Comparison of ENCODE assay signal across 8 mouse cellular contexts in genomic region chr4:150030449-150031233, GRCm38 (mm10). TPM values are rescaled to one million over a fixed set of nuclear protein-coding genes. Genes with fewer than 3 reads are reported as not detected.
DNase-seq lines count a peak whose midpoint lies in the region; ATAC-seq and TF ChIP-seq lines count a peak whose summit lies in the region.

No protein-coding gene starts in this region.

- TF ChIP-seq POLR2A in CH12.LX (IDR thresholded peaks at IDR 0.05; ENCODE audit: low read depth, low read length) = no peak

- no peaks in the 10 kb centered on the region for H3K36me3 ChIP-seq in CH12.LX (replicated peaks in 1 of 2; ENCODE audit: control insufficient read depth in 1 of 2, insufficient read depth in 1 of 2, low read length in 1 of 2)
- H3K36me3 ChIP-seq in hindbrain, embryonic 10.5 days = no peaks in the 10 kb centered on the region
- no peaks in the 10 kb centered on the region for H3K36me3 ChIP-seq in limb, embryonic 15.5 days
- H3K36me3 ChIP-seq in neural tube, embryonic 13.5 days = no peaks in the 10 kb centered on the region

- no peaks in the 10 kb centered on the region for H3K79me2 ChIP-seq in CH12.LX (replicated peaks; ENCODE audit: control insufficient read depth, extremely low read depth, insufficient read depth, poor library complexity, severe bottlenecking)

- H3K4me3 ChIP-seq in CH12.LX (replicated peaks in 1 of 3; ENCODE audit: low read depth in 2 of 3, low read length in 2 of 3, poor library complexity in 1 of 3) = peak overlapping the region; percentile 6 to 50 (median 34)
- peak overlapping the region; percentile 59 for H3K4me3 ChIP-seq in hindbrain, embryonic 10.5 days
- H3K4me3 ChIP-seq in limb, embryonic 15.5 days = peak overlapping the region; percentile 43
- H3K4me3 ChIP-seq in neural tube, embryonic 13.5 days = peak overlapping the region; percentile 42

- in situ Hi-C loops in CH12.LX (cut with MboI; ENCODE audit: low pct_ligation_motif_present, low pct_unique_long_range_greater_than_20kb, low sequenced_read_pairs) = loop anchor here (10.0 kb wide), 1 partner anchor 64 kb away; no protein-coding TSS in a partner anchor

- H3K27me3 ChIP-seq in CH12.LX (replicated peaks) = peaks cover 31% of the 10 kb centered on the region
- H3K27me3 ChIP-seq in hindbrain, embryonic 10.5 days (ENCODE audit: insufficient read depth, poor library complexity, severe bottlenecking) = peaks cover 94% of the 10 kb centered on the region
- peaks cover 66% of the 10 kb centered on the region for H3K27me3 ChIP-seq in limb, embryonic 15.5 days
- peaks cover 86% of the 10 kb centered on the region for H3K27me3 ChIP-seq in neural tube, embryonic 13.5 days

- peak overlapping the region; percentile 29; the same call in 1 of the 2 replicates for H3K9ac ChIP-seq in CH12.LX (ENCODE audit: insufficient read depth, low read depth)
- H3K9ac ChIP-seq in limb, embryonic 15.5 days = peak overlapping the region; percentile 35; the same call in 1 of the 2 replicates
- H3K9ac ChIP-seq in neural tube, embryonic 13.5 days = peak overlapping the region; percentile 60

- intact Hi-C loops in heart, postnatal 10 days (cut with DNase I) = no loop called here

- peak; percentile 94 for DNase-seq in heart, adult 11 months
- no peak for DNase-seq in heart, postnatal 10 days
- no peak for DNase-seq in CH12.LX (ENCODE audit: extremely low read depth)
- DNase-seq in hindbrain, embryonic 10.5 days (ENCODE audit: low spot score) = peak; percentile 61
- no peak for DNase-seq in layer of hippocampus, adult 18-20 months (ENCODE audit: low spot score in 2 of 2)

- H3K4me1 ChIP-seq in CH12.LX (ENCODE audit: control insufficient read depth in 1 of 2, insufficient read depth in 2 of 2) = peaks cover 3 to 31% of the 10 kb centered on the region in 2 experiments
- peaks cover 42% of the 10 kb centered on the region for H3K4me1 ChIP-seq in hindbrain, embryonic 10.5 days (replicated peaks)
- H3K4me1 ChIP-seq in limb, embryonic 15.5 days = peaks cover 44% of the 10 kb centered on the region
- peaks cover 42% of the 10 kb centered on the region for H3K4me1 ChIP-seq in neural tube, embryonic 13.5 days (replicated peaks)

- ATAC-seq in common myeloid progenitor, adult 5-6 weeks (replicated peaks; ENCODE audit: low read depth, poor library complexity, severe bottlenecking) = peak; percentile 44
- no peak for ATAC-seq in limb, embryonic 15.5 days (ENCODE audit: insufficient number of reproducible peaks, low FRiP score, low TSS enrichment, low read depth)
- no peak for ATAC-seq in neural tube, embryonic 13.5 days (ENCODE audit: low read depth)

- no peak for TF ChIP-seq RAD21 in CH12.LX (IDR thresholded peaks at IDR 0.05; ENCODE audit: low read depth, low read length)

- H3K9me3 ChIP-seq in CH12.LX (replicated peaks; ENCODE audit: low read length) = no peaks in the 10 kb centered on the region
- H3K9me3 ChIP-seq in hindbrain, embryonic 10.5 days = no peaks in the 10 kb centered on the region
- H3K9me3 ChIP-seq in limb, embryonic 15.5 days = no peaks in the 10 kb centered on the region
- H3K9me3 ChIP-seq in neural tube, embryonic 13.5 days = no peaks in the 10 kb centered on the region

- no peak for TF ChIP-seq EP300 in CH12.LX (IDR thresholded peaks at IDR 0.05; ENCODE audit: low read length)

- peak overlapping the region; percentile 91 for H3K4me2 ChIP-seq in CH12.LX (ENCODE audit: insufficient read depth, low read depth, poor library complexity, severe bottlenecking)
- peak overlapping the region; percentile 91 for H3K4me2 ChIP-seq in limb, embryonic 15.5 days
- peak overlapping the region; percentile 87 for H3K4me2 ChIP-seq in neural tube, embryonic 13.5 days

- no peak overlapping the region for H3K27ac ChIP-seq in CH12.LX (ENCODE audit: insufficient read depth, low read depth)
- H3K27ac ChIP-seq in hindbrain, embryonic 10.5 days = 0 out of 2 replicates have a peak overlapping the region, but pooled peaks have one; percentile 16
- no peak overlapping the region for H3K27ac ChIP-seq in limb, embryonic 15.5 days
- no peak overlapping the region for H3K27ac ChIP-seq in neural tube, embryonic 13.5 days (replicated peaks)

- under 1% methylated on average over 28 of the region's 28 CpGs for WGBS in hindbrain, embryonic 10.5 days
- under 1% methylated on average over 28 of the region's 28 CpGs for WGBS in limb, embryonic 15.5 days
- under 1% methylated on average over 28 of the region's 28 CpGs for WGBS in neural tube, embryonic 13.5 days

- dilution Hi-C loops in CH12.LX (cut with MboI; ENCODE audit: extremely low pct_ligation_motif_present, extremely low pct_unique_long_range_greater_than_20kb, low sequenced_read_pairs) = no loop called here

- TF ChIP-seq CTCF in CH12.LX (conservative IDR thresholded peaks at IDR 0.05 in 1 of 2, IDR thresholded peaks at IDR 0.05 in 1 of 2; ENCODE audit: low read depth in 2 of 2, low read length in 2 of 2) = no peak

TF ChIP-seq in CH12.LX, 34 proteins besides CTCF, POLR2A, EP300 and RAD21:
- peak; percentile 60 for TF ChIP-seq MXI1 (IDR thresholded peaks at IDR 0.05; ENCODE audit: low read depth, low read length)
- TF ChIP-seq GABPA (IDR thresholded peaks at IDR 0.05; ENCODE audit: insufficient replicate concordance, low read depth, low read length) = no peak
- no peak for TF ChIP-seq ZNF384 (IDR thresholded peaks at IDR 0.05; ENCODE audit: low read depth, low read length)
- TF ChIP-seq CHD2 (IDR thresholded peaks at IDR 0.05; ENCODE audit: low read length) = peak; percentile 26; the same call in 1 of the 2 replicates
- TF ChIP-seq RCOR1 (conservative IDR thresholded peaks at IDR 0.05; ENCODE audit: low read depth, low read length) = no peak
- no peak for TF ChIP-seq NELFE (IDR thresholded peaks at IDR 0.05; ENCODE audit: low read depth, low read length)
- TF ChIP-seq BHLHE40 (IDR thresholded peaks at IDR 0.05; ENCODE audit: low read depth, low read length) = 0 out of 2 replicates have a peak, but pooled peaks have one; percentile 1
- peak; percentile 40; the same call in 1 of the 2 replicates for TF ChIP-seq MAX (IDR thresholded peaks at IDR 0.05; ENCODE audit: low read length)
- no peak for TF ChIP-seq POLR2AphosphoS2 (IDR thresholded peaks at IDR 0.05; ENCODE audit: low read depth, low read length)
- TF ChIP-seq IRF4 (IDR thresholded peaks at IDR 0.05; ENCODE audit: low read depth, low read length) = no peak
- no peak for TF ChIP-seq ETS1 (conservative IDR thresholded peaks at IDR 0.05; ENCODE audit: low read depth, low read length)
- no peak for TF ChIP-seq ZC3H11A (IDR thresholded peaks at IDR 0.05; ENCODE audit: low read depth, low read length)
- no peak for TF ChIP-seq USF2 (conservative IDR thresholded peaks at IDR 0.05; ENCODE audit: low read depth, low read length)
- TF ChIP-seq ZKSCAN1 (IDR thresholded peaks at IDR 0.05; ENCODE audit: borderline replicate concordance, low read depth, low read length) = no peak
- peak; percentile 67; the same call in 1 of the 2 replicates for TF ChIP-seq MAFK (IDR thresholded peaks at IDR 0.05; ENCODE audit: insufficient replicate concordance, low read length)
- TF ChIP-seq SIN3A (IDR thresholded peaks at IDR 0.05; ENCODE audit: low read length) = 0 out of 2 replicates have a peak, but pooled peaks have one; percentile 38
- no peak for TF ChIP-seq MYC (IDR thresholded peaks at IDR 0.05; ENCODE audit: low read depth, low read length)
- TF ChIP-seq SMC3 (IDR thresholded peaks at IDR 0.05; ENCODE audit: low read depth, low read length) = no peak
- TF ChIP-seq JUN (IDR thresholded peaks at IDR 0.05; ENCODE audit: insufficient read depth, low read depth, low read length) = no peak
- no peak for TF ChIP-seq MAZ (IDR thresholded peaks at IDR 0.05; ENCODE audit: low read depth, low read length)
- no peak for TF ChIP-seq UBTF (IDR thresholded peaks at IDR 0.05; ENCODE audit: low read depth, low read length)
- no peak for TF ChIP-seq NRF1 (IDR thresholded peaks at IDR 0.05; ENCODE audit: low read depth, low read length)
- TF ChIP-seq USF1 (IDR thresholded peaks at IDR 0.05; ENCODE audit: low read depth, low read length) = no peak
- TF ChIP-seq CHD1 (IDR thresholded peaks at IDR 0.05; ENCODE audit: low read depth, low read length) = no peak
- TF ChIP-seq ZMIZ1 (IDR thresholded peaks at IDR 0.05; ENCODE audit: low read depth, low read length) = no peak
- no peak for TF ChIP-seq TBP (conservative IDR thresholded peaks at IDR 0.05; ENCODE audit: low read depth, low read length)
- no peak for TF ChIP-seq ELF1 (IDR thresholded peaks at IDR 0.05; ENCODE audit: low read depth, low read length)
- TF ChIP-seq JUND (conservative IDR thresholded peaks at IDR 0.05; ENCODE audit: low read depth, low read length) = no peak

RNA-seq across cellular contexts. Expression of gene H6pd, which starts 21.8 kb away (rescaled TPM):
- 10 to 100 TPM; 41.9 to 45.6 TPM for total RNA-seq in heart, postnatal 10 days (2021)
- total RNA-seq in CH12.LX (2012; rRNA removed) (25.1 and 25.3 TPM in 2 replicates), CH12.LX (2014; rRNA removed) (13.2 and 17.7 TPM in 2 replicates)
- polyA plus RNA-seq in CH12.LX (2012; ENCODE audit: insufficient read length, low read depth) = 36.2 and 38.5 TPM in 2 replicates
- 15.2 and 19.5 TPM in 2 replicates for total RNA-seq in common myeloid progenitor, adult 5-6 weeks (2017)
- 4.8 and 5.6 TPM in 2 replicates for polyA plus RNA-seq in hindbrain, embryonic 10.5 days (2016; fragmentation: Nextera tagmentation; extraction: Ambion mirVana)
- polyA plus RNA-seq in limb, embryonic 15.5 days (2015; fragmentation: Nextera tagmentation; extraction: Ambion mirVana) = 13.1 and 13.4 TPM in 2 replicates
- 3.5 and 4.5 TPM in 2 replicates for polyA plus RNA-seq in neural tube, embryonic 13.5 days (2015; fragmentation: Nextera tagmentation; extraction: Ambion mirVana)
- total RNA-seq in layer of hippocampus, adult 18-20 months (2021) = 10 to 100 TPM; 10.2 to 10.6 TPM

RNA-seq across cellular contexts. Expression of gene Gpr157, which starts 56.5 kb away (rescaled TPM):
- 10 to 100 TPM; 23.5 to 24.2 TPM for total RNA-seq in heart, postnatal 10 days (2021)
- total RNA-seq in CH12.LX (2012; rRNA removed) = 1.3 and 2.8 TPM in 2 replicates
- 2.3 and 2.6 TPM in 2 replicates for total RNA-seq in CH12.LX (2014; rRNA removed)
- polyA plus RNA-seq in CH12.LX (2012; ENCODE audit: insufficient read length, low read depth) = 3.1 and 3.5 TPM in 2 replicates
- 1.7 and 2.0 TPM in 2 replicates for total RNA-seq in common myeloid progenitor, adult 5-6 weeks (2017)
- 0.59 and 0.81 TPM in 2 replicates for polyA plus RNA-seq in hindbrain, embryonic 10.5 days (2016; fragmentation: Nextera tagmentation; extraction: Ambion mirVana)
- 1.4 and 1.7 TPM in 2 replicates for polyA plus RNA-seq in limb, embryonic 15.5 days (2015; fragmentation: Nextera tagmentation; extraction: Ambion mirVana)
- 0.56 and 0.70 TPM in 2 replicates for polyA plus RNA-seq in neural tube, embryonic 13.5 days (2015; fragmentation: Nextera tagmentation; extraction: Ambion mirVana)
- 1 to 10 TPM; 1.2 to 1.5 TPM for total RNA-seq in layer of hippocampus, adult 18-20 months (2021)

Comparison
In these comparisons a context has a peak if more than half of its experiments do, and no peak if none do; other contexts are left out.
1. DNase-seq: peak in heart, adult 11 months (single experiment) and hindbrain, embryonic 10.5 days (single experiment); none in heart, postnatal 10 days (0 of 2), CH12.LX (single experiment) and layer of hippocampus, adult 18-20 months (0 of 2).
2. Peak in every context shown above with its lines, with median percentiles within 50 percentile points of each other: H3K4me2 ChIP-seq, H3K4me3 ChIP-seq and H3K9ac ChIP-seq.